Mouse (Mus musculus) cerebellum, adult 2 months (tissue): ENCODE data around the gene Birc2.

Source experiments
- CTCF ChIP-seq: fragments of 200-500 bp; IDR thresholded peaks from 2 replicates; pipeline ENCODE4 v1.5.1; 2011; ENCODE audit warnings: low read depth, mild to moderate bottlenecking, control low read depth, low read length, moderate library complexity, borderline replicate concordance; ENCODE audit not compliant: insufficient read depth
- POLR2A ChIP-seq: fragments of 200-500 bp; IDR thresholded peaks from 2 replicates; pipeline ENCODE4 v1.6.1; 2011; ENCODE audit warnings: low read length, control low read depth, borderline replicate concordance; ENCODE audit not compliant: insufficient read depth

- TF ChIP-seq CTCF: no peak
- TF ChIP-seq POLR2A: no peak
Observed at GRCm38 (mm10) chr9:7772773-7773454, 64.0 kb downstream of the Birc2 start.
